Mouse (Mus musculus): Measurements from ENCODE around the gene Mrpl18.

- TF ChIP-seq CTCF (IDR thresholded peaks at IDR 0.05; ENCODE audit: extremely low read depth, insufficient read depth, low read length) = no peak
- no peak for TF ChIP-seq POLR2A (IDR thresholded peaks at IDR 0.05; ENCODE audit: extremely low read depth, insufficient read depth, low read length)
Observed at GRCm38 (mm10) chr17:12935719-12936118, 19.6 kb upstream of the Mrpl18 start.
